Mouse (Mus musculus) kidney, adult 2 months (tissue): ENCODE results near the gene Gpr152. TPM values are rescaled to one million over a fixed set of nuclear protein-coding genes. Genes with fewer than 3 reads are reported as not detected.

Experiments
- DNase-seq: peaks from one replicate; pipeline ENCODE4 v3.0.0; 2021
- H3K27ac ChIP-seq: fragments of 200-500 bp; 2 replicates; pipeline ENCODE4 v1.5.1; 2012; ENCODE audit warnings: low read depth, low read length, control low read depth, inconsistent platforms; ENCODE audit not compliant: insufficient read depth
- H3K27me3 ChIP-seq: fragments of 200-500 bp; replicated peaks from 2 replicates; pipeline ENCODE4 v1.6.1; 2012; ENCODE audit warnings: mild to moderate bottlenecking, moderate library complexity, low read length, inconsistent platforms; ENCODE audit not compliant: control insufficient read depth, insufficient read depth
- H3K36me3 ChIP-seq: fragments of 200-500 bp; 2 replicates; pipeline ENCODE4 v1.6.1; 2012; ENCODE audit warnings: mild to moderate bottlenecking, moderate library complexity, low read length, inconsistent platforms; ENCODE audit not compliant: control insufficient read depth, insufficient read depth
- H3K4me1 ChIP-seq: fragments of 200-500 bp; 2 replicates; pipeline ENCODE4 v1.6.1; 2011; ENCODE audit warnings: low read length; ENCODE audit not compliant: control insufficient read depth, insufficient read depth
- H3K4me3 ChIP-seq: fragments of 200-500 bp; 2 replicates; pipeline ENCODE4 v1.5.1; 2011; ENCODE audit warnings: mild to moderate bottlenecking, low read depth, low read length, control low read depth; ENCODE audit not compliant: insufficient read depth
- CTCF ChIP-seq: fragments of 200-500 bp; conservative IDR thresholded peaks from 2 replicates; pipeline ENCODE4 v1.5.1; 2011; ENCODE audit warnings: low read depth, mild to moderate bottlenecking, control low read depth, low read length, moderate library complexity, mixed read lengths; ENCODE audit not compliant: insufficient read depth, insufficient read length
- POLR2A ChIP-seq: fragments of 200-500 bp; IDR thresholded peaks from one replicate; pipeline ENCODE4 v1.6.1; 2011; ENCODE audit warnings: low read depth, low read length, control low read depth
- WGBS: fragments of 180-500 bp; shearing (Covaris S2); methylation state at CpG from one replicate; pipeline ENCODE4 v1.1.7; 2018; 5-methylcytosine and 5-hydroxymethylcytosine counted together
- polyA plus RNA-seq: library from polyadenylated mRNA; depleted of rRNA; stranded (reverse); fragments of >200 nt; gene quantifications from 2 replicates; pipeline ENCODE4 v1.2.3, GENCODE M21; 2012

Gene Gpr152
- polyA plus RNA-seq, 1 experiment: 0.05 TPM

DNA sequence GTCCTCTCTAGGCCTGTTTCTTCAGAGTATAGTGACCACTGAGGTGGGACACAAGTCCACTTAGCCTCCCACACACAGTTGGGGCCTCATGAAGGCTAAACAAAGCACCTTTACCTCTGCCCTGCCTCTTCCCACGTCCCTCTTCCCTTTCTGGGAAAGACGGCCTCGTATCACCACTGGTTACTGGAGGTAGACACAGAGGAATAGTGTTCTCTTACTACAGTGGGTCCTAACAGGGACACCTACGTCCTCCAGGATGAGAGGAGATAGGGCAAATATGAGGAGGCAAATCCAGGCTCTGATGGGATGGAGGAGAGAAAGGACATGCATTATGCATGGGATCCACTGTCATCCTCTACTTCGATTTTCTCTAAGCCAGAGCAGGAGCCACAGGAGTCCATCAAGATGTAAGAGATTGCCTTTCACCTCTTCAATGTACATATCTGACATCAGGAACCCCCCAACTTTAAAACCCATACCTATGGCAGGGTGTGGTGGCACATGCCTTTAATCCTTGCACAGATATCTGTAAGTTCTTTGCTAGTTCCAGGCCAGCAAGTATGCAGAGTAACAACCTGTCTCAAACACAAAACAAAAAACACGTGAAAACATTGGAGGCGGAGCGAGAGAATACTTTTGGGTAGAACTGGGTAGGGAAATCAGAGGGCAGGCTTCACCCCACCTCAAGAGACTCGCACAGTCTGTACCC lies 8.3 kb downstream of the Gpr152 start:
- Histone ChIP-seq H3K27me3 (no peaks in the 10 kb centered on the region), H3K4me1 (peaks cover 15% of the 10 kb centered on the region), H3K27ac (peak overlapping the region; percentile 57), H3K36me3 (no peaks in the 10 kb centered on the region), H3K4me3 (peak overlapping the region; percentile 95; the same call in 1 of the 2 replicates)
- 44% methylated on average over 9 of the region's 9 CpGs for WGBS
- no peak for TF ChIP-seq POLR2A
- no peak for TF ChIP-seq CTCF
- DNase-seq: no peak

DNA sequence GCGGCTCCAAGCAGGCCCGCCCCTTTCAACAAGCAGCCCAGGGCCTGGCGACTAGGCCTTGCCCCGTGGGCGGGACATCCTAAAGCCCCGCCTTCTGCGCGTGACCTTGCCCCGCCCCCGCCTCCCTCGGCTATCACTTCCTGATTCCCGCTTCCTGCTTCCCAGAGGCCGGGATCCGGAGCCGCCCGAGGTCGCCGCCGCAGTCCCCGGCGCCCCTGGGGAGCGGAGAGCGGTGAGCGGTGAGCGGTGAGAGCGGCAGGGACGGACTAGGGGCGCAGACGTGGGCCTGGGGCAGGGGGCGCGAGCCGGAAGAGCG lies 8.9 kb downstream of the Gpr152 start, which contains the start of gene Coro1b:
TSS of gene Coro1b (plus strand) at position 129 of the 316 bp plus-strand sequence.
- Histone ChIP-seq H3K36me3 (no peaks in the 10 kb centered on the region), H3K4me1 (peaks cover 15% of the 10 kb centered on the region), H3K4me3 (peak within 1 kb of the TSS; percentile 95), H3K27ac (peak within 1 kb of the TSS; percentile 57), H3K27me3 (no peaks in the 10 kb centered on the region)
- 1% methylated on average over 32 of the region's 33 CpGs for WGBS
- TF ChIP-seq POLR2A (peak; percentile 22), CTCF (no peak)
- DNase-seq: peak; percentile 98

DNA sequence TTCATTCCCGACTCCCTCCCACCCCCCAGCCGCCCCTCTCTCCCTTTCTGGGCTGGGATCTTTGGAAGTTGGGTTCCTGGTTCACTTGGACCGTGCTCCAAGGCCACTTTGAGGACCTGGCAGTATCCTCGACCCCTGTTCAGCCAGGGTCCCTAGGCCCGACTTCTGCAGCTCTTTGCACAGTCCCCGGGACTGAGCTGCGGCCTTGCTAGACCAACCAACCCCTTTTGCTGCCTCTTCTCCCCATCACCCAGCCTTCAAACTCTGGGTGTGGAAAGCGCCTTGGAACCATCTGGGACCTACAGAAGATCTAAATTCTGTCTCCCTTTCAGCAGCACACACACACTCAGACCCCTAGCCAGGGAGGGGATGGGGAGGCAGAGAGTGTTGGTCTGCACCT lies 9.2 kb downstream of the Gpr152 start:
- 0% methylated on average over 8 of the region's 8 CpGs for WGBS
- Histone ChIP-seq H3K27ac (peak overlapping the region; percentile 47; the same call in 1 of the 2 replicates), H3K36me3 (no peaks in the 10 kb centered on the region), H3K4me1 (peaks cover 15% of the 10 kb centered on the region), H3K27me3 (no peaks in the 10 kb centered on the region), H3K4me3 (peak overlapping the region; percentile 95)
- no peak for DNase-seq
- TF ChIP-seq POLR2A (no peak), CTCF (no peak)

DNA sequence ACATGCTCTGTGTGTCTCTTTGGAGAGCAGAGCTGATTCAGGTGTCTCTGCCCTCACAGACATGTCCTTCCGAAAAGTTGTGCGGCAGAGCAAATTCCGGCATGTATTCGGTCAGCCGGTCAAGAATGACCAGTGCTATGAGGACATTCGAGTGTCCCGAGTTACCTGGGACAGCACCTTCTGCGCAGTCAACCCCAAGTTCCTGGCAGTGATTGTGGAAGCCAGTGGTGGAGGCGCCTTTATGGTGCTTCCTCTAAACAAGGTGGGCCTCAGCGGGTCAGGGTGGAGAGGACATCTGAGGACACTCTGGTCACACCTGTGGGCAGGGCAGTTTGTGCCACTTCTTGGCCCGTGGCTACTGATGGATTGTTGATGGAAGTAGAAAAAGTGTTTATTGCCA lies 9.7 kb downstream of the Gpr152 start:
- H3K27ac ChIP-seq: peak overlapping the region; percentile 47; the same call in 1 of the 2 replicates
- TF ChIP-seq POLR2A: no peak
- no peak for TF ChIP-seq CTCF
- 38% methylated on average over 11 of the region's 11 CpGs for WGBS
- H3K27me3 ChIP-seq: no peaks in the 10 kb centered on the region
- H3K36me3 ChIP-seq: no peaks in the 10 kb centered on the region
- peaks cover 15% of the 10 kb centered on the region for H3K4me1 ChIP-seq
- DNase-seq: peak; percentile 27
- peak overlapping the region; percentile 95 for H3K4me3 ChIP-seq

DNA sequence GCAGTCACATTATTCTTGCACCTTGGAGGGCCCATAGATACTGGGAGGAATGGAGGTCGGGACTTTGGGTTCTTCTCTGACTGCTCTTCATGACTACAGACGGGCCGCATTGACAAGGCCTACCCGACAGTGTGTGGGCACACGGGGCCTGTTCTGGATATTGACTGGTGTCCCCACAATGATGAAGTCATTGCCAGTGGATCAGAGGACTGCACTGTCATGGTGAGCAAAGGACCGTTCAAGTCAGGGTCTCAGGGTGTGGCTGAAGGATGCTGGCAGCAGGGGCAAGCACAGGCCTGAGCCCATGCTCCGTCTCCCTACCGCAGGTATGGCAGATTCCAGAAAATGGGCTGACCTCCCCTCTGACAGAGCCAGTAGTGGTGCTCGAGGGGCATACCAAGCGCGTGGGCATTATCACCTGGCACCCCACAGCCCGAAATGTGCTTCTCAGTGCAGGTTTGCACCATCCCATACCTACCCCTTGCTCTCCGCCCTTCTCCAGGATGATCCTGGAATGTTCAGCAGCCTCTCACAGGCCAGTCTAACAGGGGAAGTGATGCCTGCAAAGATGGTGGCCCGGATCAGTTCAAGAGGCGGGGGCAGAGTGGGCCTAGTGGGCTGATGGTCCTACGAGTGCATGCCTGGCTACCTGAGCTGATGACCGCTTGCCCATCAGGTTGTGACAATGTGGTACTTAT lies 10.3 kb downstream of the Gpr152 start:
- 91% methylated on average over 17 of the region's 17 CpGs for WGBS
- no peak for DNase-seq
- H3K36me3 ChIP-seq: no peaks in the 10 kb centered on the region
- H3K4me1 ChIP-seq: peaks cover 15% of the 10 kb centered on the region
- no peaks in the 10 kb centered on the region for H3K27me3 ChIP-seq
- H3K27ac ChIP-seq: no peak overlapping the region
- no peak for TF ChIP-seq CTCF
- TF ChIP-seq POLR2A: no peak
- H3K4me3 ChIP-seq: peak overlapping the region; percentile 95; the same call in 1 of the 2 replicates

DNA sequence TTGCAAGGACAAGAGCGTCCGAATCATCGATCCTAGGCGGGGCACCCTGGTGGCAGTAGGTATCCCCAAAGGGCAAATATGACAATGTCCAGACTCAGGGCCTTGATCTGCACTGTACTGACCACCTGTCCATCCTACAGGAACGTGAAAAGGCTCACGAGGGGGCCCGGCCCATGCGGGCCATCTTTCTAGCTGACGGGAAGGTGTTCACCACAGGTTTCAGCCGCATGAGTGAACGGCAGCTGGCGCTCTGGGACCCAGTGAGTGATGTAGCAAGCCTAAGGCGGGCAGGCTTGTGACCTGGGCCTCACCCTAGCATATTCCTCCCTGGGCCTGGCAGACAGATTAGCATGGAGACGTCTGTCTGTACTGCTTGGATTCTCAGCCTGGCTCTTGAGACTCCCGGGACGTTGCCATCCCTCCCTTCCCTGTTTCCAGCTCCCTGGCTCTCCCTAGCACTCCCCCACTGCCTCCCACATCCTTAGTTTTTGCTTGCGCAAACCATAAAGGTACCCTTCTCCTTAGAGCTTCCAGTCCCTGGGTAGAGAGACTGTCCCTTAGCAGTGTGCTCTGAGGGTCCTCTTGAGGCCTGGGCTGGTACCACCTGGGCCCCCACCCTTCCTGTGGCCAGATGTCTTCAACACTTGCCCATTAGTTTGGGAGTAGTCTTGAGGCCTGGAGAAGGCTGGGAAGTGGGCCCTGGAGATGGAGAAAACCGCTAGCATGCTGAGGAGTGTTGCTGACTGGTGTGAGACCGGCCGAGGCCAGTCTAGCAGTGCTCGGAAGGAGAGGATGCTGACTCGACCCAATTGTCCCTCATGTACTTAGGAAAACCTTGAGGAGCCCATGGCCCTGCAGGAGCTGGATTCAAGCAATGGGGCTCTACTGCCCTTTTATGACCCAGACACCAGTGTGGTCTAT lies 11.2 kb downstream of the Gpr152 start:
- no peak for DNase-seq
- Histone ChIP-seq H3K36me3 (no peaks in the 10 kb centered on the region), H3K27ac (no peak overlapping the region), H3K4me3 (no peak overlapping the region), H3K4me1 (peaks cover 15% of the 10 kb centered on the region), H3K27me3 (no peaks in the 10 kb centered on the region)
- WGBS: 80% methylated on average over 22 of the region's 22 CpGs
- TF ChIP-seq POLR2A (no peak), CTCF (no peak)
